Mouse (Mus musculus) neural tube, embryonic 11.5 days (tissue): ENCODE results near the gene Dyrk1a. TPM values are rescaled to one million over a fixed set of nuclear protein-coding genes. Genes with fewer than 3 reads are reported as not detected.

Experiments
- ATAC-seq: fragments of 200-750 bp; cut with Nextera tagmentation; 2 replicates; pipeline ENCODE4 v1.8.0; 2017; ENCODE audit warnings: moderate number of reproducible peaks, mild to moderate bottlenecking, moderate TSS enrichment, moderate library complexity; ENCODE audit not compliant: insufficient read depth, low FRiP score, low TSS enrichment
- DNase-seq: peaks from one replicate; pipeline ENCODE4 v3.0.0-alpha.2; 2015; ENCODE audit warnings: low spot score
- H3K27ac ChIP-seq: fragments of 300-500 bp; sonication (generic); 2 replicates; pipeline ENCODE4 v1.5.1; 2014; ENCODE audit warnings: low read depth, mild to moderate bottlenecking, low read length
- H3K27me3 ChIP-seq: fragments of 300-500 bp; sonication (generic); 2 replicates; pipeline ENCODE4 v1.6.1; 2014; ENCODE audit warnings: mild to moderate bottlenecking, low read length, mixed read lengths; ENCODE audit not compliant: control insufficient read depth, insufficient read depth
- H3K36me3 ChIP-seq: fragments of 300-500 bp; sonication (generic); 2 replicates; pipeline ENCODE4 v1.6.1; 2014; ENCODE audit warnings: mild to moderate bottlenecking, low read length, moderate library complexity, mixed read lengths; ENCODE audit not compliant: control insufficient read depth, insufficient read depth
- H3K4me1 ChIP-seq: fragments of 300-500 bp; sonication (generic); 2 replicates; pipeline ENCODE4 v1.6.1; 2014; ENCODE audit warnings: low read length, mixed read lengths; ENCODE audit not compliant: control insufficient read depth, insufficient read depth
- H3K4me2 ChIP-seq: fragments of 300-500 bp; sonication (generic); 2 replicates; pipeline ENCODE4 v1.6.1; 2014; ENCODE audit warnings: low read depth, mild to moderate bottlenecking, moderate library complexity
- H3K4me3 ChIP-seq: fragments of 300-500 bp; sonication (generic); 2 replicates; pipeline ENCODE4 v1.5.1; 2014; ENCODE audit warnings: low read depth, low read length
- H3K9ac ChIP-seq: fragments of 300-500 bp; sonication (generic); 2 replicates; pipeline ENCODE4 v1.6.1; 2014; ENCODE audit warnings: mild to moderate bottlenecking, low read length
- H3K9me3 ChIP-seq: fragments of 300-500 bp; sonication (generic); 2 replicates; pipeline ENCODE4 v1.6.1; 2016; ENCODE audit warnings: low read length; ENCODE audit not compliant: control insufficient read depth
- WGBS: fragments of 180-500 bp; shearing (Covaris S2); extraction: QIAGEN DNeasy Blood & Tissue Kit; methylation state at CpG from one replicate; pipeline ENCODE4 v1.1.7; 2014; 5-methylcytosine and 5-hydroxymethylcytosine counted together
- polyA plus RNA-seq: library from polyadenylated mRNA; unstranded; fragments of >200 nt; fragmentation: Nextera tagmentation; extraction: Ambion mirVana; gene quantifications from 2 replicates; pipeline ENCODE4 v1.2.1, GENCODE M21; 2014

The Dyrk1a gene
- polyA plus RNA-seq, 1 experiment from 2014 or later, result 12.1 TPM

DNA sequence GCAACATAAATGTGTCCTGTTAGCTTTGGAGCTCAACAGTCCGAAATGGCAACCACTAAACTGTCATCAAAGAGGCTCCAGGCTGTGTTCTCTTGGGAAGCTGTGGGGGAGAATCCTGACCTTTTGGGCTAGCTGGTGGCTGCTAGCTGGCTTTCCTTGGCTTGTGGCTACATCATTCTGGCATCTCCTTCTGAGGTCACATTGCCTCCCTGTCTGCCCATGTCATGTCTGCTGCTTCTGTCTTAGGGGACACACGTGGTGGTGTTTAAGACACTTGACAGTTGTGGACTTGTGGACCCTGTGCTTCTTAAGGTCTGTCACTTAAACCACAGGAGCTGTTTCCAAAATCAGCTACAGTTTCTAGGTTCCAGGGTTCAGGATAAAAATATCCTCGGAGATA lies 21.7 kb downstream of the Dyrk1a start:
- ATAC-seq (no peak), DNase-seq (no peak)
- H3K9me3 ChIP-seq, result no peaks in the 10 kb centered on the region
- no peak overlapping the region for H3K27ac ChIP-seq
- WGBS, result 86% methylated on average over 3 of the region's 3 CpGs
- H3K4me1 ChIP-seq, result no peaks in the 10 kb centered on the region
- H3K9ac ChIP-seq, result no peak overlapping the region
- H3K36me3 ChIP-seq, result no peaks in the 10 kb centered on the region
- H3K4me2 ChIP-seq, result no peak overlapping the region
- no peak overlapping the region for H3K4me3 ChIP-seq
- H3K27me3 ChIP-seq, result no peaks in the 10 kb centered on the region

DNA sequence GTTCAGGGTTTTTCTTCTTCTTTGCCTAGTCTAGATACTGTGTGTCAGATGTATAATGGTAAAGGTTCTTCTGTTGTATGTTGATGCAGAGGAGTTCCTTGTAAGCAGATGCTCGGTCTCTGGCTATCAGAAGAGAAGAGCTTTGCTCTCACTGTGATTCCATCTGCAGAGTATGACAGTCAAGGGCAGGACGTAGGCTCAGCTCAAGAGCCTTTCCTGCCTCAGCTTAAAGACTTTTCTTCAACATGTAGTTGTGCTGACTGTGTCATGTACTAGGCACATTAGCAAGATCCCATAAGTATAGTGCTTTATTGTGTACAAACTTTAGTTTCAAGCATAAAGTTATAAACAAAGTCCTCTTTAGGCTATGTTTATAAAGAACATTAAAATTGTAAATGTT lies 26.8 kb downstream of the Dyrk1a start:
- DNase-seq, result no peak
- Histone ChIP-seq H3K4me1 (peaks cover 21% of the 10 kb centered on the region), H3K4me3 (no peak overlapping the region), H3K27me3 (no peaks in the 10 kb centered on the region), H3K27ac (no peak overlapping the region), H3K9ac (no peak overlapping the region), H3K4me2 (no peak overlapping the region), H3K36me3 (no peaks in the 10 kb centered on the region), H3K9me3 (no peaks in the 10 kb centered on the region)
- no peak for ATAC-seq
- WGBS, result 86% methylated on average over 2 of the region's 2 CpGs

DNA sequence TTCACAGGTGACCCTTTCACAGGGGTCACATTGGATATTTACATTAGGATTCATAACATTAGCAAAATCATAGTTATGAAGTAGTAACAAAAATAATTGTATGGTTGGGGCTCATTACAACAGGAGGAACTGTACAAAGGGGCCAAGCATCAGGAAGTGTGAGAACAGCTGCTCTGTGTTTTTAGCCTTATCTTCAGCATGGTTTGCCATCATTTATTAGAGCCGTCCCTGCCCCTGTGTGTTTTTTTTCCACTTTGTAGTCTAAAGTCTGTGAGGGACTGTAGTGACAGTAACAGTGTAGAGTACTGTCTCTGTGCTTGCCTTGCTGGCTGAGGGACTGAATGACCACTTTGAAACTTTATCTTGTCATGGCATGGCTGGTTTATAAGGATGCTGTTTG lies 27.8 kb downstream of the Dyrk1a start:
- ATAC-seq (no peak), DNase-seq (no peak)
- Histone ChIP-seq H3K9ac (no peak overlapping the region), H3K27me3 (no peaks in the 10 kb centered on the region), H3K36me3 (no peaks in the 10 kb centered on the region), H3K4me3 (no peak overlapping the region), H3K27ac (no peak overlapping the region), H3K4me1 (peaks cover 28% of the 10 kb centered on the region), H3K4me2 (no peak overlapping the region), H3K9me3 (no peaks in the 10 kb centered on the region)
- WGBS, result 57% methylated on average over 1 of the region's 1 CpGs

DNA sequence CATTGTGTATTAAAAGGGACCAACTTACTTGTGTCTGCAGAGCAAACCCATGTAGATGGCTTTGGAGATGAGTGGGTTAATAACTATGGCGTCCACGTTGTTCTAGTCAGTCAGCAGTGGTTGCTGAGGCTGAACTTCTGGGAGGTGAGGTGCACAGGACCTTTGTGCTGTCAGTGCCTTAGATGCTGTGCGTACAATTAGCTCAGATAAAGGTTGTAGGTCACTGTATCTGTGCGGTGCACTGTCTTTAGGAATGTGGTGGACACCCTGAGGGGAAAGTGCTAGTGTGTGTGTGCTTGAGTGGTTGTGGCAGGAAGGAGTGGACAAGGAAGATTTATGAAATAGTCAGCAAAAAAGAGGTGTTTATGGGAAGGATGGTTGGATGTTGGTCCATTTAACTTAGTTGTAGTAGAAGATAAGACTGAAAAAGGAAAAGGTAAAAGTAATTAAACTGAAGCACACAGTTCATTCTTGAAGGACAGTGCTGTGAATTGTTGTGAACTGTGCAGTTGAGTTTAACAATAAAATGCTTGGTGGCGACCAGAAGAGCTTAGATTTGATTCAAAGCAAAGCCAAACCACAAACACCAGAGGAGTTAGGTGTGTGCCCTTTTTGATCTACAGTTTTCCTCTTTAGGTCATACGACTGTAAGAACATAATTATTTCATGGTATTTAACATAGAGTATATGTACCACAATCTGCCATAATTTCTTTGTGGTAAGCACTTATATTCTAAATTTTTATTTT lies 30.3 kb downstream of the Dyrk1a start:
- Histone ChIP-seq H3K27me3 (no peaks in the 10 kb centered on the region), H3K9me3 (no peaks in the 10 kb centered on the region), H3K4me3 (no peak overlapping the region), H3K27ac (no peak overlapping the region), H3K4me1 (peaks cover 34% of the 10 kb centered on the region), H3K4me2 (no peak overlapping the region), H3K9ac (no peak overlapping the region), H3K36me3 (no peaks in the 10 kb centered on the region)
- ATAC-seq (no peak), DNase-seq (no peak)
- WGBS, result 45% methylated on average over 6 of the region's 6 CpGs

DNA sequence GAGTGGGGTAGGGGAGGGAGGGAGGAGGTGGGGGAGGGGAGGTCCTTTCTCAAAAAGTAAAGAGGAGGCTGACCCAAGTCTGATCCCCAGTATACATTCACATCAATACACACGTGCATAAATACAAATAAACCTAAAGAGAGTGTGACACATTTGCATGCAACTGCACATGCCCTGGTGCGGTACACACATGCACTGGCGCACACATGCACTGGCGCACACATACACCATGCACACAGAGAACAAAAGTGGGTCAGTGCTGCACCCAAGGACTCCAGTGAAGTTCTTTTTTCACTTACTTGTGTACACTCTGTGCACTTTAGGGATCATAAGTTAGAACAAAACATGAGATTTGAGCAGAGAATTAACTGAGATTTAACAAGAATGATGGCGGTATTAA lies 31.3 kb downstream of the Dyrk1a start:
- no peaks in the 10 kb centered on the region for H3K27me3 ChIP-seq
- no peaks in the 10 kb centered on the region for H3K9me3 ChIP-seq
- peak; percentile 38 for ATAC-seq
- no peak overlapping the region for H3K4me2 ChIP-seq
- DNase-seq, result no peak
- H3K4me3 ChIP-seq, result no peak overlapping the region
- no peak overlapping the region for H3K27ac ChIP-seq
- WGBS, result 79% methylated on average over 5 of the region's 5 CpGs
- no peaks in the 10 kb centered on the region for H3K36me3 ChIP-seq
- H3K9ac ChIP-seq, result no peak overlapping the region
- H3K4me1 ChIP-seq, result peaks cover 34% of the 10 kb centered on the region

DNA sequence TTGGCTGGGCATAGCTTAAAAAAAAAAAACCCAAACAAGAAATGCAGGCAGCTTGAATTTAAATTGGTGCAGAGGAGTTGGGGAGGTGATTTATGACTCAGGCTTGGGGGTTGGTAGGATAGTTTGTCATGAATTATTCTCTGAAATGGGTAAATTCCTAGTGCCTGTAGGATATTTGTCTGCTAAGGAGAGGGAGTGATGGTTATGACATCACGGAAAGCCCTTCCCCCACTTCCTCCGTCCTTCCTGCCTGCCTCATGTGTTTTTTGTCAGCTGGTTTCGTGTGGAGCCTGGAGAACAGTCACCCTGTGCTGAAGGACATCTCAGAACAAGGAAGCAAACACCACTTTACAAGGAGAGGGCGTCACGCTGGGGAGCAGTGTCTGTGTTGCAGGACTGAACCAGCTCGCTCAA lies 31.7 kb downstream of the Dyrk1a start:
- DNase-seq (peak; percentile 31), ATAC-seq (no peak)
- H3K36me3 ChIP-seq, result no peaks in the 10 kb centered on the region
- 36% methylated on average over 6 of the region's 6 CpGs for WGBS
- no peaks in the 10 kb centered on the region for H3K9me3 ChIP-seq
- H3K27me3 ChIP-seq, result no peaks in the 10 kb centered on the region
- H3K9ac ChIP-seq, result no peak overlapping the region
- no peak overlapping the region for H3K27ac ChIP-seq
- H3K4me3 ChIP-seq, result no peak overlapping the region
- H3K4me1 ChIP-seq, result peaks cover 34% of the 10 kb centered on the region
- H3K4me2 ChIP-seq, result no peak overlapping the region

DNA sequence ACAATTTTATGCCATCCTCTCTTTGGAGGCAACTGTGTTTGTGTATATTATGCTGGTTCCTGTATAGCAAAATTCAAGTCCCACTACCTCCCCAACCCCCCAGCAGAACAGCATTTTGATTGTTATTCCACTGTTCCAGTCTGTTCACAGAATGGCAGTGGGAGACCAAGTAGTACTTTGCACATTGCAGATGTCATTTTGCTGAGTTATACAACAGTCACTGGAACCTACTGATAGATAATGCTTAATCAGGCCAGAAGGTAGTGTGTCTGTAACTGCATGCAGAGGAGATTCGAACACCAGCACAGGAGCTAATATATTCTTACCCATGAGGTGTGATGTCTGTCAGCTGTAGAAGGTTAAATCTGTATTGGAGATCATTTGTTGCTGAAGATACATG lies 32.4 kb downstream of the Dyrk1a start:
- Histone ChIP-seq H3K27me3 (no peaks in the 10 kb centered on the region), H3K4me2 (no peak overlapping the region), H3K27ac (no peak overlapping the region), H3K4me1 (peaks cover 34% of the 10 kb centered on the region), H3K36me3 (no peaks in the 10 kb centered on the region), H3K9me3 (no peaks in the 10 kb centered on the region), H3K9ac (no peak overlapping the region), H3K4me3 (no peak overlapping the region)
- DNase-seq (no peak), ATAC-seq (no peak)
- WGBS, result 95% methylated on average over 1 of the region's 1 CpGs

DNA sequence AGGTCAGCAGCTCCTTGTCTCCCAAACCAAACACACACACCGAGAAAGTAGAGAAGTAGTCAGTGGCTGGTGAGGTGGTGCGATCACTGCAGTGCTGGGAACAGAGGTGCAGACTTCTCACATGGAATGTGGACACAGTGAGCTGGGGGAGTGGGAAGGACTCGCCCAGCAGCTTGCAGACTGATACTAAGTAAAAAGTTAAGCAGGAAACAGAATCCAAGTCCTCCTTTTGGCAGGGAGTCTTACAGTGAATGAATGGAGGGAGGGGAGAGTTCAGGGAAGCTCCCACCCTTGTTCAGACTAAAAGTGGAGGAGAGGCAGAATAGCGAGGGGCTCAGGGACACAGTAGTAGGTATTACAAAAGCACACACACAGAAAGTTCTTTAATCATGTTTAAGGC lies 32.9 kb downstream of the Dyrk1a start:
- DNase-seq (no peak), ATAC-seq (no peak)
- H3K27me3 ChIP-seq, result no peaks in the 10 kb centered on the region
- 61% methylated on average over 4 of the region's 4 CpGs for WGBS
- no peak overlapping the region for H3K4me2 ChIP-seq
- H3K4me3 ChIP-seq, result no peak overlapping the region
- H3K9ac ChIP-seq, result no peak overlapping the region
- no peaks in the 10 kb centered on the region for H3K9me3 ChIP-seq
- H3K36me3 ChIP-seq, result no peaks in the 10 kb centered on the region
- H3K4me1 ChIP-seq, result peaks cover 34% of the 10 kb centered on the region
- H3K27ac ChIP-seq, result no peak overlapping the region

DNA sequence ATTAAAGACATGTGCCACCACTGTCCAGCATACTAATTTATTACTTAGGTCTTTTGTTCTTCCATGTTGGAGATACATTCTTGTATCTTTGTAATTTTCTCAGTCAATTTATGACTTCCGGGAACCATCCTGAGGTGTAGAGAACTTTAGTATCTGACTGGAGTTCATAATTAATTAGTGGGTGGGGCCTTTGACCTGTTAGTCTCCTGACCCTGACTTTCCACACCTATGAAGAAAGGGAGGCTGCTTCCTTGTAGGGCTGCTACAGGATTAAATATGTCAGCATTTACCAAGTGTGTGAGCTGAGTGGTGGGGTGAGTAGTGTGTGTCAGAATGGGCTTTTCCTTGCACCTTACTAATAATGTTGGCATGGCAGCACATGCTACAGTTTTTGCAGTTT lies 36.4 kb downstream of the Dyrk1a start:
- H3K4me2 ChIP-seq, result no peak overlapping the region
- no peaks in the 10 kb centered on the region for H3K9me3 ChIP-seq
- no peak overlapping the region for H3K27ac ChIP-seq
- DNase-seq (no peak), ATAC-seq (no peak)
- no peak overlapping the region for H3K9ac ChIP-seq
- H3K4me3 ChIP-seq, result no peak overlapping the region
- no peaks in the 10 kb centered on the region for H3K36me3 ChIP-seq
- no peaks in the 10 kb centered on the region for H3K27me3 ChIP-seq
- WGBS, result 85% methylated on average over 1 of the region's 1 CpGs
- peaks cover 18% of the 10 kb centered on the region for H3K4me1 ChIP-seq
